Mouse (Mus musculus) spleen, postnatal 4 days (tissue): ENCODE data around the gene Defb13.
"Not testable (repeated sequence)": the region's sequence is repeated elsewhere in the genome, so short reads cannot be mapped to it uniquely, and the experiment has no call there.

ENCODE experiments used
- DNase-seq, 2 experiments: peaks; one replicate each; pipeline ENCODE4 v3.0.0; 2022; ENCODE audit warnings: low spot score in 2 of 2

Defb13 gene

GRCm38 (mm10) chr8:21946462-21946861, at the start of gene Defb13:
Gene Defb13, plus strand, starts transcription at chr8:21946762.
- no peak for DNase-seq

GRCm38 (mm10) chr8:21906290-21906689, 40.3 kb upstream of the Defb13 start, which contains the start of gene Defb11:
Gene Defb11, minus strand, starts transcription at chr8:21906412.
- not testable (repeated sequence) for DNase-seq

- no peak for DNase-seq
These were observed 34.6 kb upstream of the Defb13 start for GRCm38 (mm10) chr8:21911931-21912330.

DNA sequence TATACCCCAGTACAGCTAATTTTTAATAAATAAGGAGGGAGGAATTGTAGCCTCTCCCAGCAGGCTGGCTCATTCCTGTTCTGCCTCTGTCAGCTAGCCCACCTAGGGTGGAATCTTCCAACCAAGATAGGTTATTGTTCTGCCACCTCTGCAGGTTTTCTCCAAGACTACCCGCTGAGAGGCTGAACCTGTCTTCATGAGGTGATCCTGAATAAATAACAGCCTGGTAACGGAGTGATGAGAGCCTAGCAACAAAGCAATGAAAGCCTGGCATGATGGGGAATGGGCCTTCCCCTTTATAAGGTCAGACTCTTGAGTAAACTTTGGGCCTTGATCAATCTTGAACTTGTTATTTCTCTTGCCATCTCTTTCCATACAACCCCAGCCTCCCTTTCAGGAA, 34.0 kb upstream of the Defb13 start:
- DNase-seq, result no peak

DNA sequence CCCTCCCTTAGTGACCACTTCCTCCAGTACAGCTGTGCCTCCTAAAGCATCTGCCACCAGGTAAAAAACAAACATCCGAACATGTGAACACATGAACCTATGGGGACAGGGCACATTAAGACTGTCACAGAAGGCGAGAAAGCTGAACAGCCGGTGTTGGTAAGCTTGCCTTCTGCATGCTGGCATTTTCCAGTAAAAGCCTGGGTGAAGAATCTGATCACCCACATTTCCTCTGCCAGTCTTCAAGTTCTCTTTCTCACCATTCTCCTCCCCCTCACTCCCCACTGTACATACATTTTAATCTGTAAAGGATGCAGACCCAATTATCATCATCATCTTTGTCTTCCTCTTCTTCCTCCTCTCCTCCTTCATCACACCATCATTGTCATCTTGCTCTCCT, 30.9 kb upstream of the Defb13 start:
- DNase-seq, result no peak

- not testable (repeated sequence) for DNase-seq
These were observed 15.8 kb upstream of the Defb13 start for GRCm38 (mm10) chr8:21930754-21931153.

DNA sequence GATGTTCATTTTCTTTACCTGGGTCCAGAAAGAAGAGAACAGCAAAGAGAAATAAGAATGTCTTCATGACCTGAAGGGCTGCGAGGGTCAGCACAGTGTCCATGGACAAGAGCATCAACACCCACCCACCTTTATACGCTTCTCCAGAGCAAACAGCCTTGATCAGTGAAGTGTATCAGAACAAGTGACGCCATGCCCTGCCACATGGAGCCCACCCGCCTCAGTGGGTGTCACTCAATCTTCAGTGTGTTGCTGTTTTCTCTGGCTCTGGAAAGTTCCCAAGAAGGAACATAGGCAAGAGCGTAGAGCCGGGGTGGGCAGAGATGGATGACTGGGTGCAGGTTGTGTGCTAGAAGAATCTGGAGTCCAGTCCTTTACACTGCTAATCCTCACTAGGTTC, 14.0 kb upstream of the Defb13 start, which contains the start of gene Defb15:
Gene Defb15 (minus strand): TSS at position 101 of the 400 bp plus-strand sequence.
- no peak for DNase-seq

- DNase-seq, result not testable (repeated sequence)
These were observed 8.5 kb upstream of the Defb13 start, which contains the start of gene Defb35 for GRCm38 (mm10) chr8:21938052-21938451. Gene Defb35, plus strand, starts transcription at chr8:21938352.

- DNase-seq, result no peak
These were observed 902 bp downstream of the Defb13 start for GRCm38 (mm10) chr8:21947311-21948017.

- DNase-seq, result peak in 1 of 2 experiments; percentile 16
These were observed 8.8 kb downstream of the Defb13 start for GRCm38 (mm10) chr8:21955321-21955720.

GRCm38 (mm10) chr8:21956336-21956735, 9.8 kb downstream of the Defb13 start:
- DNase-seq, result no peak

DNA sequence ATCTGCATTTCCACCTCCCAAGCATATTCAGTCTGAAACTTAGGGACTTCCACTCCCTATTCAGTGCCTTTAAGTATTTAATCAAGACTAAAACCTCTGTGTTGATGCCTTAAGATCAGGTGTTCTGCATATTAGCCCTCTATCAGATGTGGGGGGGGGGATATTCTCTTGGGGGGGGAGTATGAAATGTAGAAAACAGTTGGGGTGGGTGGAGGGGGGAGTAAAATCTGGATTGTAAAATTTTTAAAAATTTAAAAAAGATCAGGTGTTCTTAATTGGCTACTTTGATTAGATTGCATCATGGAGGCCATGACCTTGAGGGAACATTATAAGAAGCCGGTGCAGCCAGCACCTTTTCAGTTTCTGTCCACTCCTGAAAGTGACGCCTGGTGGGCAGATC, 11.9 kb downstream of the Defb13 start, which contains the start of gene Fam90a1a:
Gene Fam90a1a (plus strand): TSS at position 301 of the 400 bp plus-strand sequence.
- DNase-seq, result no peak

DNA sequence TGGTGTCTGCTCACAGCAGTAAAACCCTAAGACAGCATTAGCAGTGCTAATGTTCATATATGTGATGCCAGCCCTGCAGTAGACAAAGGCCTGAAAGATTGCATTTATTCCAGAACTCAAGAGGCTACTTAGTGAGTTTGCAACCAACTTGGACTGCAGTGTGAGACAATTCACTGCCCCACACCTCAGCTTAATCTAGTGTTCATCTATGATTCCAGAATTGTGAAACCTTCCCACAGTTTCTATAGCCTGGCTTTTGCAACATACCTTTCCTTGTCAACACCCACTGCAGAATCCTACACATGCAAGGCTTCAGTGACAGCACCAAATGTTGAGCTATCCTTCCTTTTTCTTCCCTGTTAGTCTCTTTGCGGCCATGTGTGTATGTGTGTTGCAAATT, 20.1 kb downstream of the Defb13 start:
- no peak for DNase-seq

GRCm38 (mm10) chr8:21969475-21969874, 22.9 kb downstream of the Defb13 start, which contains the start of gene Ccdc70:
Gene Ccdc70, plus strand, starts transcription at chr8:21969775.
- no peak for DNase-seq

DNA sequence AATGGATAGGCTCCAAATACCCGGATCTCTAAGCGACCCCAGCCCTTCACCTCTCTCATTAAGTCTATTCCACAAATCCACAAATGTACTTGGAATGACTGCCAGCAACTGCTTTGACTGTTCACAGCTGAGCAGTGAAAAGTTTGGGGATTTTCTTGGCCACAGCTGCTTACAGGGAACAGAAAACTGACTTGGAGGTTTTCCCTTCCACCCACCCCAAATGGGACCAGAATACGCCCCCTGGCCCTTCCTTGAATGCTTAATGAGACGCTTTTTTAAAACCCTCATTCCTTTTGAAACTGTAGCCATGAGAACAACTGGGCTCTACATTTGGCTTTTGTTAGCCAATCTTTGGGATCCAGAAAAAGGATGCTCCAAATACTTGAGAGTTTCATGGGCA, 31.6 kb downstream of the Defb13 start:
- DNase-seq, result no peak

GRCm38 (mm10) chr8:21981664-21982337, 35.2 kb downstream of the Defb13 start:
- DNase-seq, result no peak

- no peak for DNase-seq
These were observed 45.6 kb downstream of the Defb13 start for GRCm38 (mm10) chr8:21992184-21992583.

- DNase-seq, result no peak
These were observed 48.6 kb downstream of the Defb13 start for GRCm38 (mm10) chr8:21995181-21995580.
